Mouse (Mus musculus) layer of hippocampus, adult 2 months (tissue): ENCODE measurements at regions not wholly inside any gene's neighbourhood (a gene's known extent, or its start where the extent isn't known, plus 50 kb on each side); places are given as distances from the start of the nearest gene placed in this dataset.

Experiments used
- DNase-seq, 2 experiments: peaks; one replicate each; pipeline ENCODE4 v3.0.0; 2022; ENCODE audit warnings: low spot score in 2 of 2
- H3K27ac ChIP-seq: fragments of 200-600 bp; 2 replicates; pipeline ENCODE4 v1.8.1; 2022
- H3K4me3 ChIP-seq: fragments of 200-600 bp; 2 replicates; pipeline ENCODE4 v1.8.1; 2022; ENCODE audit warnings: mild to moderate bottlenecking
- CTCF ChIP-seq: fragments of 200-600 bp; conservative IDR thresholded peaks from 2 replicates; pipeline ENCODE4 v1.8.1; 2022; ENCODE audit warnings: antibody characterized with exemption, mild to moderate bottlenecking, moderate library complexity

DNA sequence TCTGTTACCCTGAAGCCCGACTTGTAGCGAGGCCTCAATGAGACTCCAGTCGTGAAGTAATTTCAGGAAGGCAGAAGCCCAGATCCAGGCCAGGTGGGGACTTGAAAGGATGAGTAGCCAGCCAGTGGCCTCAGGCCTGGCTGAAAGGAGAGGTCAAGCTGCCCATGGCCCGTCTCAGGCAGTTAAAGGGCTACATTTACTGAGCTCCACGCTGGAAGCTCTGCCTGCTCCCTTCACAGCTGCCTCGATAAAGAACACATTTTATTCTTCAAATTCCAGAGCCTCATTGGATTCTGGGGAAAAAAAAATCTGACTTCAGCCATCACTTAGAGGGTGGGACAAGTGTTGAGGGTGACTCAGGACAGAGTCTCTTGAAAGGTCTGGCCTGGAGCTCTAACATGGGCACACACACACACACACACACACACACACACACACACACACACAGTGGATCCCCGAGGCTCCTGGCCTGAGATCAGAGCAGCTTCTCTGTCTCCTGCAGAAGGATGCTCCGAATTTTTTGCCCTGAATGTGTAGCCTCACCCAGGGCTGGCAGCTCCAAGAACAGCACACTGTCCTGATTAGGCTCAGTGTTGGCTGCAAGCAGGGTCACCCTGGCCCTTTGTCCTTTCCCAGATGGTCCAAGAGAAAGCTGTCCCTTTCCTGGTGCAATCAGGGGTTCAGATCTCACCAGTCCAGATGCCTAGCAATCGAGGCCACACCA lies 53.0 kb downstream of the Gadd45g start:
- no peak for DNase-seq
- H3K27ac ChIP-seq = no peak overlapping the region
- H3K4me3 ChIP-seq = no peak overlapping the region
- no peak for TF ChIP-seq CTCF

DNA sequence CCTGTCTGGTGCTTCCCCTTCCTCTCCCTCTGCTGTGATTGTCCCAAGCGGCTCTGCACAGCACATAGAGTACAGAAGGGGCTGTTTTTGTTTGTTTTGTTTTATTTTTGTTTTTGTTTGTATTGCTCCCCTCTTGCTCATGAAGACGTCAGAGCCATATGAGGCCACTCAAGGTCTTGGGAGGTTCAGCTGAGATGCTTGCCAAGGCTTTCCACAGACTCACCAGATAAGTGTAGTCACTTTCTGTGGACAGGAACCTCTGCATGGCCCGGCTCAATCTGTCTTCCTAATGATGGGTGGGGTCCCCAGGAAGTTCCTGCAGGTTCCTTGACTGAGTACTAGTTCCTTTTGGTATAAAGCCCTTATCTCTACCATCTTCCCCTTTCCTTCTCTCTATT lies 53.6 kb downstream of the Gadd45g start:
- H3K4me3 ChIP-seq = no peak overlapping the region
- no peak for DNase-seq
- TF ChIP-seq CTCF = no peak
- no peak overlapping the region for H3K27ac ChIP-seq

GRCm38 (mm10) chr13:51902482-51903285 lies 56.2 kb downstream of the Gadd45g start:
- peak overlapping the region; percentile 40 for H3K4me3 ChIP-seq
- no peak for TF ChIP-seq CTCF
- H3K27ac ChIP-seq = peak overlapping the region; percentile 8; the same call in 1 of the 2 replicates
- peak in 1 of 2 experiments; percentile 28 for DNase-seq

DNA sequence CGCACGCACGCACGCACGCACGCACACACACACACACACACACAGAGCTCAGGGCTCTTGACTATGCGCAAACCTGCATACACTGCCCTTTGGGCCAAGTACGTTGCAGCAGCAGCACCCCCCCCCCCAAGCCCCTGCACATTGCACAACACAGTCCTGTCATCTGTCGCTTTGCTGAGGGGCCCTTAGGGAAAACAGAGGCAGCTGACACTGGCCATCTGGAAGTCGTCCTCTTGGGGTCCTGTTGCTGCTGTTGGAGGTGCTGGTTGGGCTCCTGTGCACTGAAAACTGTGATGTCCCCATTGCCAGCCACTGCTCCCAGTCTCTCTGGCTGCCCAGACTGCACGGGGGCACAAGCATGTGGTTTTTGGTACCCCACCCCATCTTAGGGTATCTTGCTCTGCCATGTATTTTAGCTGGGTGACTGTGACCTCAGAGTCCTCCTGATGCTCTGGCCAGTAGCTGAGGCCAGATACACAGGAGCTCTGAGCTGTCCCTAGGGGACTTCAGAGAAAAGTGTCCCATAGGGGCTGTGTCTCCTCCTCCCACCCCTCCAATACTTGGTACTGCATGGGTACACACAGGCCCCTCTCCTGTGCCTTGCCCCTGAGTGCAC lies 57.0 kb downstream of the Gadd45g start:
- H3K27ac ChIP-seq = no peak overlapping the region
- no peak for DNase-seq
- H3K4me3 ChIP-seq = no peak overlapping the region
- no peak for TF ChIP-seq CTCF

- no peak overlapping the region for H3K4me3 ChIP-seq
- DNase-seq = no peak
- H3K27ac ChIP-seq = no peak overlapping the region
- no peak for TF ChIP-seq CTCF
Observed at GRCm38 (mm10) chr13:51905270-51905669, 58.8 kb downstream of the Gadd45g start.

GRCm38 (mm10) chr13:51906103-51906502 lies 59.6 kb downstream of the Gadd45g start:
- TF ChIP-seq CTCF = no peak
- Histone ChIP-seq H3K4me3 (no peak overlapping the region), H3K27ac (no peak overlapping the region)
- DNase-seq = no peak

- DNase-seq = no peak
- H3K4me3 ChIP-seq = no peak overlapping the region
- H3K27ac ChIP-seq = no peak overlapping the region
- no peak for TF ChIP-seq CTCF
Observed at GRCm38 (mm10) chr13:51908514-51908913, 62.0 kb downstream of the Gadd45g start.

GRCm38 (mm10) chr13:51911296-51911998 lies 65.0 kb downstream of the Gadd45g start:
- Histone ChIP-seq H3K27ac (no peak overlapping the region), H3K4me3 (no peak overlapping the region)
- no peak for DNase-seq
- no peak for TF ChIP-seq CTCF

GRCm38 (mm10) chr13:51912477-51912876 lies 66.0 kb downstream of the Gadd45g start:
- no peak for TF ChIP-seq CTCF
- Histone ChIP-seq H3K4me3 (no peak overlapping the region), H3K27ac (no peak overlapping the region)
- DNase-seq = no peak

DNA sequence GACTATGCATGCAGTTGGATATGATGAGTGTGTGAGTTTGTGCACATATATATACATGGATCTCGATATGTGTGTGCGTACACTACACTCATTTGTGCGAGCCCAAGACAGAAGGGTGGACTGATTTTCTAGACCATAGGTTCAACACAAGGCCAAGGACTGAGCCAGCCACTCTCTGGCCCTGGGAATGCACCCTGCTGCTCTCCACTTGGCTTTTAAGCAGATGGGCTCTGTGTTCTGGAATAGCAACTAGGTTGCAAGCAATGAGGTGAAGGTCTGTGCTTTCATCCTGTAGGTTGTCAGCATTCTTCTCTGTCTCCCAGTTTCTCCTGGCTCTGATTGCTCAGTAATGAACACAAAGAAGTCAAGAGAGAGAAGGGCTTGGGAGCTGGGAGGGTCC lies 66.5 kb downstream of the Gadd45g start:
- Histone ChIP-seq H3K27ac (no peak overlapping the region), H3K4me3 (no peak overlapping the region)
- TF ChIP-seq CTCF = no peak
- DNase-seq = no peak

- no peak for DNase-seq
- Histone ChIP-seq H3K27ac (no peak overlapping the region), H3K4me3 (no peak overlapping the region)
- no peak for TF ChIP-seq CTCF
Observed at GRCm38 (mm10) chr13:51916666-51917240, 70.3 kb downstream of the Gadd45g start.

DNA sequence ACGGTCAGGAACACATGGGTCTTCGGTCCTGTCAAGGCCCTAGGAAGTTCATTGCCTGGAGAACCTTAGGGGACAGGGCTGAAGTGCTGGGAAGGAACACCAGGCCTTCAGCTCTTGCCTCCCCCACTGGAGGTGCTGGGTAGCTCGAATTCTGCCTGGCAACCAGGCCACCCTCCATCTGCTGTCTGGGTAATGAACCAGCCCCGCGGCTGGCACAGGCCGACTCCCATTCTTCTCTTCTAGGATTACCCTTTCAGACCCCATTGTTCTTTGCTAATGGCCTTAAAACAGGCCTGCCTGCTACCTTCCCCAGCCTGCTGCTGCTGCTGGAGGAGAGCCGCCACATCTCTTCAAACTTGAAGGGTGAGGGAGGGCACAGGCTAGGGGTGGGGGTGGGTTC lies 71.2 kb downstream of the Gadd45g start:
- Histone ChIP-seq H3K27ac (no peak overlapping the region), H3K4me3 (no peak overlapping the region)
- peak in 1 of 2 experiments; percentile 23 for DNase-seq
- TF ChIP-seq CTCF = no peak

DNA sequence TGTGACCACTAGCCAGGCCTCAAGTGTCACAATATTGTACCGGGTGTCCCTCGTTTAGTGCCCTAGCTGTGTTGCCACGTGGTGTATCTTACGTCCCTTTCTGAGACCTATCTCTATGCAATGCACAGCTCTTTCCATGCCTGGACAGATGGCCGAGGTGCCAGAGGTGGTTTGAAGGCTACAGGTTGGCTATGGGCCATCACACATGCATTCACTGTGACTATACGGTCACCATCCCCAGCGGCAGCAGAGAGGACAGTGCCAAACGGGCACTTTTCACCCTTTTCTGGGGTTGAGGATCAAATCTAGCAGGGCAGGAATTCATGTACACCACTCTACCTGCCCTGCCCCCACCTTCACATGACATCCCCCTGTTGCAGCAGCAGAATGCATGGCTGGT lies 71.6 kb downstream of the Gadd45g start:
- H3K27ac ChIP-seq = no peak overlapping the region
- no peak for TF ChIP-seq CTCF
- H3K4me3 ChIP-seq = no peak overlapping the region
- DNase-seq = no peak
